Mouse (Mus musculus) lung, postnatal 36 days (tissue): Measurements from ENCODE around the gene Prpsap1.
"Not testable (repeated sequence)": the region's sequence is repeated elsewhere in the genome, so short reads cannot be mapped to it uniquely, and the experiment has no call there.

Source experiments
- DNase-seq: peaks from one replicate; pipeline ENCODE4 v3.0.0; 2022; ENCODE audit warnings: mixed read lengths

Prpsap1 gene

DNA sequence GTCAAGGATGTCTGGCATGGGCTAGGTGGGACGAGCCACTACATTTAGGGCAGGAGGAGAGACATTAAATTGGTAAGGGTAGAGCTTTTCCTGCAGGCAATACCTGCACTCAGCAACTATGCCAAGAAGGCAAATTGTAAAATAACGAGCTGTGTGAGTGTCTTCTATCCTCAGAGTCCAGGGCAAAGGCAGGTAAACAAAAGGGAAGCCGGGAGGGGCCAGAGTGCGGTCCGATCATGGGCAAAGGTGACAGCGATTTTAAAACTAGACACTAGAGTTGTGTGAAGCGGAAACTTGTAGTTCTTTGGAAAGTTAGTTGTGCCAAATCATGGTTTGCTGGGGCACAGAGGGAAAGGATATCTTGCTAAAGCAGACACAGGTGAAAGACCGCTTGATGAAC, 9.7 kb downstream of the Prpsap1 start:
- DNase-seq, result no peak

DNA sequence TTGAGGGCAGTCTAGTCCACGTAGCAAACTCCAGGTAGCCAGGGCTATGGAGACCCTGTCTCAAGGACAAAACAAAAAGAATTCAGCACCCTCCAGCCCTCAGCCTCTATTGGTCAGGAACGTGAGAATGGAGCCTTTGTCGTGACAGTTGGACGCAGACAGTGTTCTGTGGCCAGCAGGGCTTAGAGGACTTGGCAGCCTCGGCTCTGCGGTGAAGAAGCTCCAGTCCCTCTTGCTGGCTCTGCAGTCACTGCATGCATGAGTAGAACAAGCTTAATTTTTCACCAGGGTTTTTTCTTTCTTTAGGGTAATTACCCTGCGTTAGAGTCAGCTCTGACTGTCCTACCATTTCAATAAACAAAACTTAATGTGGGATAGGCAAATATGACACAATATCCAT, 12.2 kb downstream of the Prpsap1 start:
- no peak for DNase-seq

DNA sequence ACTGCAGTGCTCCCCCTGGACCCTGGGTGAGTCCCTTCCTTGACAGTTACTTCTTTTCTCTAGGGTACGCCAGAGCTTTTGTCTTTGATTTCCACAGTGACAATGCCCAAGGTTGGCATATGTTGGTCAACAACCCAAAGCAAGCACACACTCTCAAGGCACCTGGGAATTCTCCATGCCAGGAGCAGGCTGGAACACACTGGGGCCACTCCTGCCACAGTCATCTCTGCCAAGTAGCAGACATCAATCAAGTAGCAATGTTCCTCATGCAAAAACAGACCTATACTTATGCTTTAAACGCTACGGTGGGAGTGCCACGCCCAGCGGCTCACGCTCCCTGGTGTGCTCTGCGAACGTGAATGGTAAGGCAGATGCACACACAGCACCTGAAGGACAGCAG, 13.0 kb downstream of the Prpsap1 start:
- DNase-seq, result no peak

GRCm38 (mm10) chr11:116479832-116480231, 14.2 kb downstream of the Prpsap1 start:
- no peak for DNase-seq

GRCm38 (mm10) chr11:116478978-116479377, 15.0 kb downstream of the Prpsap1 start:
- no peak for DNase-seq

DNA sequence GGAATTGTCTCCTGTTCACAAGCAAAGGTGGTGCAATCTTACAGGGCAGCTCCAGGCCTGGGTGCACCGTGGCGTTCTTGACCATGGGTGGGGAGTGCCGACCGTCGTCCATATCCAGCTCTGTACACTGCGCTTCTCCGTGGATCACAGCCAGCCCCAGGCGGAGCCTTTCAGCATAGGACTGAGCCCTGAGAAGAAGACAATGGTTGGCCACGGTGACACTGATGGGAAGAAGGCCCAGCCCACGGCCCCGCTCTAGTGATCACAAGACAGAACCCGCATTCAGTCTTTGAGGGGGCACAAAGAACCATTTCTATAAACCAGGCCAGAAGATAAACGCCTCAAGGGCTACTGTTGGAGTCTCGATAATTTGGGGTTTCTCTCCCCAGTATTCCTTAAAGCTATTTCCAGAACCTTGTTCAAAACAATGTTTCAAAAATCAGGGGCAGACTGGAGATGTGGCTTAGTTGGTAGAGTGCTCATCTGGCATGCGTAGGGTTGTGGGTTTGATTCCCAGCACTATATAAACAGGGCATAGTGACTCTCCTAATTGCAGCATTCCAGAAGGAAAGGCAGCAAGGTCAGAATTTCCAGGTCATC, 16.7 kb downstream of the Prpsap1 start:
- DNase-seq, result no peak

GRCm38 (mm10) chr11:116476696-116477095, 17.3 kb downstream of the Prpsap1 start:
- DNase-seq, result no peak

DNA sequence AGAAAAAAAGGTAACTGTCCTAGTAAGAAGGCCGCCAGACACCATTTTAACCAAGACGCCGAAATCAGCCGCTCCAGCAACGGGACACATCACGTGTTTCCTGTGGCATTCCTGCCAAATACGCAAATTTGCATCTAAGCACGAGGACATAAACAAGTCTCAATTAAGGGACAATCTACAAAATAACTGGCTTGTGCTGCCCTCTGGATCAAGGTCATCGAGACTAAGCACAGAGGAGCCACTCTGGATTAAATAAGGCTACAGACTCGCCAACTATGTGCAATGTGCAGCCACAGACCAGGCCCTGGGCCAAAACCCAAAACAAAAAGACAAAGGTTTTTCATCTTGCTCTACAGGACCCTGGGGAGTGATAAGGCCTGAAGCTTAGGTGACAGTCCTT, 18.0 kb downstream of the Prpsap1 start:
- DNase-seq, result no peak

DNA sequence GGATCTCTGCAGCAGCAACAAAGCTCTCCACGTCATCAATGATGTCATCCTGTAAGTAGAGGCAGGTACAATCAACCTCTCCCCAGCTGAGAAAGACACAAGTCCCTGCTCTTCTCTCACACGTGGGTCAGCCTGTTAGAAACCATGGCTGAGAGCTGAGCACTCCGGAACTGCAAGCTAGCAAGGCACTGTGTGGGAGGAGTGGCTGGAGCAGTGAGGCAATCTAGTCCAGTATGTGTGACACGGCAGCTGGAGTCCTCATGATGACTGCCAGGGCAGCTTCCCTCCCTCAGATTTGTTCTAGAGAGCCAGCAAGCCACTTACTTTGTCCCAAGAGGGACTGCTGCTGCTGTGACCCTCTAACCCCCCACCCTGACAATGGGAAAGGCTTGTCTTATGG, 21.7 kb downstream of the Prpsap1 start:
- no peak for DNase-seq

GRCm38 (mm10) chr11:116470896-116471295, 23.1 kb downstream of the Prpsap1 start:
- DNase-seq, result no peak

DNA sequence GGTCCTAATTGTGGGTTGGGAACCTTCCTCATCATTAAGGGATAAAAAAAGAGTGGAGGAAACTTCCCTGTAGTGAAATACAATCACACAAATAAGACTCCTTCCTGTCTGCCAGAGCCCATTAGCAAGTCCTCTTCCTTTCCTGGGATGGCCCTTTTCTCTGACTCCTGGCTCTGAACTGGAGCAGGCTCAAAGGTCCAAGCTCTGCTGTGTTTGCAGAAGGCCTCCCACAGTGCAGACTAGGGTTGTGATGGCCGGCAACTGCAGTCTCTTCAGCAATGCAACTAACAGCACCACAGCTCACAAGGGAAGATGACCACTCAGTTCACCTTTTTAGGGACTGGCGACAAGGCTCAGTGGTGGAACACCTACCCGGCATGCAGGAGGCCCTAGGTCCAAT, 23.8 kb downstream of the Prpsap1 start:
- DNase-seq, result no peak

- DNase-seq, result not testable (repeated sequence)
These were observed 25.7 kb downstream of the Prpsap1 start for GRCm38 (mm10) chr11:116468338-116468737.

- DNase-seq, result no peak
These were observed 27.9 kb downstream of the Prpsap1 start, which contains the start of gene Qrich2 for GRCm38 (mm10) chr11:116466141-116466540. Gene Qrich2, minus strand, starts transcription at chr11:116466241.

- peak; percentile 85 for DNase-seq
These were observed 30.2 kb downstream of the Prpsap1 start for GRCm38 (mm10) chr11:116463833-116464232.

- DNase-seq, result no peak
These were observed 30.7 kb downstream of the Prpsap1 start for GRCm38 (mm10) chr11:116463338-116463737.

GRCm38 (mm10) chr11:116459786-116460185, 34.2 kb downstream of the Prpsap1 start:
- no peak for DNase-seq

- DNase-seq, result no peak
These were observed 37.8 kb downstream of the Prpsap1 start for GRCm38 (mm10) chr11:116456234-116456633.

- DNase-seq, result no peak
These were observed 40.1 kb downstream of the Prpsap1 start for GRCm38 (mm10) chr11:116453889-116454288.

DNA sequence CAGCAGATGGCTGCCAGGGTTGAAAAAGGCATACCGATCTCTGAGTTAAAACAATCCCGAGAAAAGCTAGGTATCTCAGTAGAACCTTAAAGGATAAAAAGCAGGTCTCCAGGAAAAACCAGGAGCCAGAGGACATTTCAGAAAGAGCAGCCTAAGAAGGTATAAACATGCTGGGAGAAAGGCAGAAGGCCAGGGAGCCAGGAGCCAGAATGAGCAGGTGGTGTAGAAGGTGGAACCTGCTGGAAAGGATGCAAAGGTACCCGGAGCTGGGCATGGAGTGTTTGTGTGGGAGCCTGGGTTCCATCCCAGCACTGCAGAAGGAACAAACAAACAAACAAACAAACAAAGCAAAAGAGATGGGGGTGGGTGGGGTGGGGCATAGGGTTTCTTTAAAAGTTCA, 44.7 kb downstream of the Prpsap1 start:
- DNase-seq, result no peak

- no peak for DNase-seq
These were observed 46.2 kb downstream of the Prpsap1 start for GRCm38 (mm10) chr11:116447822-116448221.

GRCm38 (mm10) chr11:116446308-116446887, 47.6 kb downstream of the Prpsap1 start:
- no peak for DNase-seq

- peak; percentile 97 for DNase-seq
These were observed 48.2 kb downstream of the Prpsap1 start for GRCm38 (mm10) chr11:116445596-116446307.

DNA sequence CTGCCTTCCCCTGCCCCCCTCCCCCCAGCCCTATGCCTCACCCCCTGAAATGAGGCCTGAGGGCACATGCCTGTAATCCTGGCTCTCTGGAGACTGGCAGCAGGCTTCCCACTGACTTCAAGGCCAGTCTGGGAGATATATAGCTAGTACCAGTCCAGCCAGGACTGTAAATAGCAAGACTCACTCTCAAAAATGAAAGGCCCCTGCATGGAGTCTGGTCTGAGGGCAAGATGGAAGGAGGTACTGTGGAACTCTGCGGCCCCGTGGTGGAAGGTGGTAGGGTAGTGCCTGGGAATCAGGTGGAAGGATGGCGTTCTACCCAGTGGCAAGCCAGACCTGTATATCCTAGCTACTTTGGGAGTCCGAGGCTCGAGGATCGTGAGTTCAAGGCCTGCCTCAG, 50.1 kb downstream of the Prpsap1 start:
- no peak for DNase-seq

GRCm38 (mm10) chr11:116443311-116443710, 50.7 kb downstream of the Prpsap1 start:
- no peak for DNase-seq

GRCm38 (mm10) chr11:116442867-116443177, 51.2 kb downstream of the Prpsap1 start:
- no peak for DNase-seq
